Mouse (Mus musculus) T-helper 2 cell (primary cell): ENCODE measurements at regions not wholly inside any gene's neighbourhood (a gene's known extent, or its start where the extent isn't known, plus 50 kb on each side); places are given as distances from the start of the nearest gene placed in this dataset.

Experiments used
- in situ Hi-C: fragments of 300-600 bp; cut with MboI, MseI; formaldehyde crosslinking; loops from one replicate; pipeline ENCODE4 v1.15.1; 2025; ENCODE audit warnings: high pct_unique_total_duplicates

DNA sequence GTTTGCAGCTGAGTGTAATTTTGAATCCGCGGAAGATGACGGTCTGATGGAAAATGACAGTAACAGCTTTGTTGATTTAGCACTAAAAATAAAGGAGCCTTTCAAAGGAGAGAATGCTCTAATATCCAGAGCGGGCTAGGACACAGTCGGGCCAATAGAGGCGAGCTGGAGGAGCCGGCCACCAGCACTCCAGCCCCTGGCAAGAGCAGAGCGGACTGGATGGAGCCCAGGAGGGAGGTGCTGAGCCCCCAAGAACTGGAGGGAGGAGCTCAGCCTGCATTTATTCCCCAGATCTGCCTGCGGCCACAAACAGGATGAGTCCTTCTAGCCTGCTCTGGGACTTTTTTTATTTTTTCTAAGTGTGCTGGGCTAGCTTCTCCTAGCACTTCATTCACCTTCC is 426.9 kb downstream of the Insc start:
- in situ Hi-C loops, result no loop called here

DNA sequence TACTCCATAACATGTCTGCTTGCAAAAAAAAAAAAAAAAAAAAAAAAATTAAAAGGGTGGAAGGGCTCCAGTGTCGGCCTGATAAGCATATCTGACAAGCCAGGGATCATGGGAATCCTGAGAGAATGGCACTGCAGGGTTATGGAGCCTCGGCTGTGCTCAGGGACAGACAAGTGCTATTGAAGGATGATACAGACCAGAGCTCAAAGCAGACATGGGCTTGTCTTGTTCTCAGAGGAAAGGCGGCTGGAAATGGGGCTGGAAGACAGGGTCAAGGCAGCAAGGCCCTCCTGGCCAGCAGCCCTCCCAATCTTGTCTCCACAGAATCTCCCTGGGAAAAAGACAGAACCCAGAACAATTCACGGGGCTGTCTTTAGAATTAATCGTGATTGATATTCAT is 449.0 kb downstream of the Insc start:
- in situ Hi-C loops, result no loop called here

DNA sequence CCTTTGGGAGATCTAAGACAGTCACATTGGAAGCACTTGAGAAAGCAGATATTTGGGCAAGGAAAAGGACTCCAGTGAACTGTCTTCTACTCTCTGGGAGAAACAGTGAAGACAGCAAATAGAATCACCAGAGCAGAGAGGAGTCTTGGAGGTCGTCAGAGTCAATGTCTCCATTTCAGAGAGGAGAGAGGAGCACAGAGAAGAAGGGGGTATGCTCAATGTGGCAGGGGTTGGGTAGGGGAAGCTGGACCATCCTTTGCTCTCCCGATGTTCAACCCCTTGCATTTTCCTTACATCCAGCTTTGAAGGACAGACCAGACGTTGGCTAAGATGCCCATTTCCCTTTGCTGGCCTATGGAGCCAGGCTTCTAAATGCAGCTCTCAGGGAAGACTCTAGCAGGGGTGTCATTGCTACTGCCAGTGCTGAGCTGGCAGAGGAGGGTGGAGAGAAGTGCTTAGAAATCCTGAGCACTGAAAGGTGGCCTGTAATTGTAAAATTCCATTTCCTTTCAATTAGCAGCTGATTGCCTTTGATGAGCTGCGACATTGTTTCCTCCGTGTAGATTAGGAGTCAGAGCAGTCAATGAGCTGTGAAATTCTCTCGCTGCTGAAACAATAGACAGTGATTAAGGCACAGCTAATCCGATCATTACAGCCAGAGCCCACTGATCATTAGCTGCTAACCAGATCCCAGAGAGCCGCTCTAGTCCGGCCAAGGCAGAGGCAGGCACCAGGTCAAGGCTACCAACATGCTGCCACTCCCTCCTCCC is 449.7 kb downstream of the Insc start:
- in situ Hi-C loops, result no loop called here

DNA sequence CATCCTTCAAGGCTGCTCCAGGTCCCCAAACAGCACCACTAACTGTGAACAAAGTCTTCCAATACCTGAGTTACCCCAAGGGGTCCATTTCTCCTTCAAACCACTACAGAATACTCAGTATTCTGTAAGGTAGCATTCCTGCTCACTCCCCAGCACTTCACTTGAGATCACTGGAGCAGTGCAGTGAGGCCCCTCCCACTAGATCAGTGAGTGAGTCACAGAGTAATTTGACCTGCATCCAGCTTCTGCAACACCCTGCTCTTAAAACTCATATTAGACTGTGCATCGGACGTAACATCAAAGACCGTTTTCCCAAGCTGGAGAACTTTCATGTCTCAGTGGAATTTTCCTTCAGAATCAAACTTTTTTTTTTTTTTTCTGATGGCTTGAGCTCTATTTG is 461.4 kb downstream of the Insc start:
- in situ Hi-C loops, result no loop called here

DNA sequence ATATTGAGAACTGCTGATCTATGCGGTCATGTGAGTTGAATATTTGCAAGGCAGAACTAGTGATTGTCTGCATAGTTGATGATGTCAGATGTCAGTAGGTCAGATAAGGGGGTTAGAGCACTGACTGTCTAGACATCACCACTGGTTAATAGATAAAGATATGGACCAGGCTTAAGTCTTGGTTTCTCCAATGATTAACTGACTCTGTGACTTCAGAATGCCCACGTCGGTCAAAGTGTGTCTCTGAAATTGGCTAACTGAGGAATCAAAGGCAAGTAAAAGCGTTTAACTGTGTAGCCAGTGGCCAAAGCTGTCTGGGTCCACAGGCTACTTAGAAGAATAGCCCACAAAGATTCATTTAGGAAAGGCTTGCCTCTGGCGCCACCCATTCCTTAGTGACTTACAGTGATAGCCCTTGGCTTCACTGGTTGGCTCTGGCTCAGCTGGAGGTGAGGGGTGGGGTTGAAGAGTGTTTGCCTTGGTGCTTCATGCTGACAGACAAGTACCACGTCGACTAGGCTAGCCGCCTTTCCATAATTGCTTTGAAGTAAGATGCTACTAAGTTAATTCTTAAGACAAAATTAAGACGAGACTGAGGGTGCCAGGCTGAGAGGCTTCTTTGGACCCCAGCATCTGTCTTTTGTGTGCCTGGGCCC is 463.1 kb downstream of the Insc start:
- in situ Hi-C loops, result no loop called here

DNA sequence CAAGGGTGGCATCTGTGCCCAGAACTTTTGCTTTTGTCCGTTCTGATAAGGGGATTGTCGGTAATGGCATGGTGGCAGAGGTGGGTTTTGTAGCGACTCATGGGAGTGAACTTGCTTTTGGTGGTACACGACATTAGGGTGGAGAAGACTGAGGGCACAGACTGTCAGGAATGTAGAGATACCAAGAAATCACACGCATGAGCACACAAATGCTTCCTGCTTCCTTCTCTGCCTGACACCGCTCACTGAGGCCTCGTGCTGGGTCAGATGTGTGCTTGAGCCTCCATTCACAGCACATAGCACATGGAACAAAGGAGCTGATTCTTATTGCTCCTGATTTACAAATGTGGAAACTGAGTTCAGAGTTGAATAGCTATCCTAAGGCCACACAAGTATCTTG is 465.3 kb downstream of the Insc start:
- in situ Hi-C loops, result no loop called here

DNA sequence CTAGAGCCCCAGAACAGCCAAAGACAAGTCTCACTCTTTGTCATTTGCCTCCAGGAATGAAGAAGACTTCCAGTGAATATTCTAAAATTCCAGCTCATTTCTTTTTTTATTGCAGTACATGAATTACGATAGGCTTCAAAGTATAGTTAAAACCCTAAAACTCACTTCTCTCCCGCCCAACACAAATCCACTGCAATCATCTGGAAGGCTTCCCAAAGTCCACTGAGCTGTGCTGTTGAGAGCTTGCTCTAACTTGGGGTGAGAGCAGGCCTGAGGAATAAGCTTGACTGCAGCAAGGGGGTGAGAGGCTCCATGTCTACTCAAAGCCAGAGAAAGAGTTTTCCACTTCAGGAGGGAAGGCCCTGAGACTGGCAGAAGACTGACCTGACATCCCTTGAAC is 466.5 kb downstream of the Insc start:
- in situ Hi-C loops, result no loop called here

DNA sequence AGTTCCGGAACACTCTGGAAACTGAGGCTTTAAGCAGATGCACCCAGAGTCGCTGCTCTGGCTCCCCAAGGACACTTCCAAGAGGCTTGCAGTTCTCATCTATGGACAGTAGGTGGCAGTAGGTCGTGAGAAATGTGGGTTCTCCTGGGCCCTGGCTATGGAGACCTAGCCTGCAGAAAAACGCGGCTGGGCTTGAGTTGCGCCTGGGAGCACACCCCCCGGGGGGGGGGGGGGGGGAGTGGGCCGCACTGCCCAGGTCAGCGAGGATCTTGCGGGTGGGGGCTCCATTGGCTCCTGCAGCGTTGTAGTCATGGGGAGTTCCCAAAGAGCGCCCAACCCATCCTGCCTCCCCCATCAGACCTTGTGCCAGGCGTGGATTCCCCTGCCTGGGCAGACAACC is 473.3 kb downstream of the Insc start:
- in situ Hi-C loops, result no loop called here

DNA sequence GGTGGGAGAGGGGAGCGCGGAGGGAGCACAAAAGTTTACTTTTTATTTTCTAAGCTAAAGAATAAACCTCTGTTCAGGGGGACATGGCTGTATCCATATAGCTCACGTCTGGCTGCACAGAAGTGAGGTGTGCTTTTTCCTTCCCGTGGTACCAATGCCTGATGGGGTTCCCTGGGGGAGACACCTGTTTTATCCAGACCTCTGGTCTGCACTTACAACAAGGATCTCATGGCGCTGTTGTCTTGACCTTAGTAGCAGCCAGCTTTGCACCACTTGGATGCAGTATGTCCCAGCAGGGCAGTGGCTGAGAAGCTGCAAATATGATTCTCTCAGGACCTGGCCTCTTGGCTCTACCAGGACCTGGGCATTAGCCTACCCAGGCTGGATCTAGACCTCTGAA is 473.8 kb downstream of the Insc start:
- in situ Hi-C loops, result no loop called here

DNA sequence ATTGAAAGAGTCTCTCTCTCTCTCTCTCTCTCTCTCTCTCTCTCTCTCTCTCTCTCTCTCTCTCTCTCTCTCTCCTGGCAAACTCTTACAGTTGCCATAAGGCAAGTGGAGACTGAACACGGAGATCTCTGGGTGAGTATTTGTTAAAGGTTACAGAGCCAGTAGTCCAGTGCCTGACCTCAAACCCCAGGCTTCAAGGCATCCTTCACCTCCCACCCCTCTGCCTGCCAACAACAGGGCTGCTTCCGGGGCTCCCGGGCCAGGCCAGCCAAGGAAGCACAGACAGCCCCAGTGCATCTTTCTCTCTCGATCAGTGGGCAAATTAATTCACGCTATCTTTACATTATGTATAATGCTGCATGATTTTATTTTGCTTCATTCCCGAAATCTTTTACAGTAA is 474.2 kb downstream of the Insc start:
- in situ Hi-C loops, result no loop called here

DNA sequence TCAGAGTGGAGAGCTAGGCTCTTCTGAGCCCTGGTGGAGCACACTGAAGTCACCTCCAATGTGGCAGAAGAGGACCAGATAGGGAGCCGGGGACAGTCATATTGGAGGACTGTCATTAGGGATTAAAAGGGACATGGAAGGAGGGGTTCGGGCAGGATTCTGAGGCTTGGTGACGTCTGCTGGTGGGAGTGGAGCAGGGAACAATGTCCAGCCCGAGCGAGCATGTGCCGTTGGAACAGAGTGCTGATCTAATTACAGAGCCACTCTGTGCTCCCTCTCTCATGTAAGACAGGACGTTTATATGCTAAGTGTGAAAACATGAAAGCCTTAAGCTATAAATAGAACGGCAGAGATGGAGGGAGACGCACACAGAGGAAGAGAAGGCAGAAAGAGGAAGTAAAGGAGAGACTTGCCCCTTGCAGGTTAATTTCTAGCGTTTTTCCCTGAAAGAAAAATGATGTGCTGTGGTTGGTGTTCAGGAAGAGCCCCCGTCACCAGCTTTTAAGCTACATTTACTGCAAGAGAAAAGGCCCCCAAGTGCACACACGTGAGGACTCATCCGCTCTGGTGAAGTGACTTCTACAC is 475.2 kb downstream of the Insc start:
- in situ Hi-C loops, result no loop called here

DNA sequence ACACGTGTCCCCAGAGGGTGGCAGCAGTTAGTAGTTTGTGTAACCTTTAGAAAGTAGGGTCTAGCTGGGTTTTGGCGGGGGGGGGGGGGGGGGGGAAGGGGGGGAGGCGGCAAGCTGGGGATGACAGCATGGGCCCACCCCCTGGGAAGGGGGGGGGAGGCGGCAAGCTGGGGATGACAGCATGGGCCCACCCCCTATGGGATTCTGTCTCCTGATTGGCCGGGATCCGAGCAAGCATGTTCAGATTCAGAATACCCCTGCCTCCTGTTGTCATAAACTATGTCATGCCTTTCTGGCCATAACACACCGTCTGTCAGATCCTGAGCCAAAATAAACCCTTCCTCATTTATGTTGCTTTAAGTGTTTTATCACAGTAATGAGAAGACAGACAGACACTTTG is 479.1 kb downstream of the Insc start:
- in situ Hi-C loops, result no loop called here

DNA sequence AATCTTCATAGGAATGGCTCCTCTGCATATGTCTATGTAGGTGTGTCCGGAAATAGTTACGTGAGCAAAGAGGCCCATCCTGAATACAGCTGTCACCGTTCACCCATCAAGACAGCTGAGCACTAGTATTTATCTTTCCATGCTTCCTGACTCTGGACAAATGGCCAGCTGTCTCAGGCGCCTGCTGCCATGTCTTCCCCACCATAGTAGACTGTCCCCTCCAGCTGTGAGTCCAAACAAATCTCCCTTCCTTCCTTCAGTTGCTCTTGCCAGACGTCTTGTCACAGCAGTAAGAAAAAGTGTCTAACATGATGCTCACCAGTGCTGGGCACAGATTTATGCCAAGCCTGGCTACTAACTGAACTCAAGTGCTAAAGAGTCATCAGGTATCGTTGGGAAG is 487.0 kb downstream of the Insc start:
- in situ Hi-C loops, result loop anchor here (10.0 kb wide), 1 partner anchor 814 kb away; no protein-coding TSS in a partner anchor

DNA sequence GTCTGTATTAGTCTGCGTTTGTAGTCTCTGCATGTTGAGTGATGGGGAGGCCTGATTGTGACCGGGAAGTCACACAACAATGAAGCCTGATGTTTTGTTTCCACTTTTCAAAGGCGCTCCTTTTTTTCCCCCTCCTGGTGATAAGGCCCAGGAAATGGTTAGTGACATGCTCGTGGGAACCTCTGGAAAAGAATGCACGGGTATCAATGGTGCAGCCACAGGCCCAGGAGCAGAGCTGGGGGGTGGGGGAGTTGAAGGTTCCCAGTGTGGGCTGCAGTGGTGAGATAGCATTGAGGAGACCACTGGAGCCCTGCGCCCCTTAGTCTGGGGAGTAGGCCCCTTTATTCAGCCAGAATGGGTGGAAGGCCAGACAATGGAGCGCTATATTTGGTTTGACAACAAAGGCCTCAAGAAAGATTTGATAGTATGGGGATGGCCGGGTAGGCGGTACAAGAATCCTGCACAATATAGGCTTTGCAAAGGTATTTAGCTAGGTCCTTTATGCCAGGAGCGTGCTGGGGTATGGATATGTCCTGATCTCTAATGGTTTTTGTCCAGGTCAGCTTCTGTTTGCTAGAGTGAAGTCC is 490.4 kb downstream of the Insc start:
- in situ Hi-C loops, result loop anchor here (10.0 kb wide), 1 partner anchor 811 kb away; no protein-coding TSS in a partner anchor

DNA sequence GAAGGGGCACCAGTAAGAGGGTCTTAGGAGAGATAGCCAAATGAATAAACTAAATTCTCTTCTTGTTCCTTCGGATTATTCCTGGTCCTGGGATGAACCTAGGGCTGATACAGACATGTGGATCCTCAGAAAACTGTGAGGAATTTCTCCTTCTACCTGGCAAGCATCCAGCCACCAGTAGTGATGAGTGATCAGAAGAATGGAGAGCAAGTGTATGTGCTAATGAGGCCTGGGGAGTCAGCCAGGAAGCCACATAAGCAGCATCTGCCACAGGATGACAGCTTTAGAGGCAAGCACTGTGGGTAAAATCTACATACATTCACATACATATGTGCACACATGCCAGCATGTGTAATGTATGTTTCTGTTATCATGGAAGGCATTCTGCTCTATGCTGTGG is 493.6 kb downstream of the Insc start:
- in situ Hi-C loops, result loop anchor here (10.0 kb wide), 1 partner anchor 808 kb away; no protein-coding TSS in a partner anchor

DNA sequence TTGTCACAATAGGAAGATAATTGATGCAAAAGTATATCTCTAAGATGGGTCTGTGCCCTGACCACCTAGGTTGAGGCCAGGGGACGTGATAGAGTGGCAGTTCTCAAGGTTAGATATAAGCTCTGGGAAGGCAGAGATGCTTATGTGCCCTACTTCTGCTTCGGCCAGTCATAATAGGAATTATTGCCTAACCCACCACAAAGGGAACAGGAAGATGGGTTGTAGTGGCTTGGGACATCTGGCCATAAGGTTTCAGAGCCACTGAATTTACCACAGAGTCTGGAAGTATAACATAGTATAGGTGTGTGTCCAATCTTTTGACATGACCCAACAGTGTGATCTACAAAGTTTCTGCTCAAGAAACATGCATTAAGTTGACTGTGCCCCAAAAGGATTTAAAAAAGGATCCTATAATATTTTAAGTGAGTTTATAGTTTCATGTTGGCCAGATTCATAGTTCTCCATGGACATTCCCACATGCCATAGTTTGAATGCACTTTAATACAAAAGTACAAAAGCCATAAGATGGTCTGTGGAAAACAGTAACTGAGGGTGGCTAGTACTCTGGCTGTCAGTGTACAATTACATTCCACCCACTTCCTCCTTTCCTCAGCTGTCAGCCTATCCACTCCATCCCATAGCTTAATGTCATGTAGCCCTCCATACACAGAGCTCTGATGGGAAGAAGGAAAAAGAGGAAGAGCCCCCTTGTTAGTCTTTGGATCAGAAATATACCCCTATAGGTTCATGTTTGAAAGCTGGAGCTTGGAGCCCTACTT is 508.3 kb downstream of the Insc start:
- in situ Hi-C loops, result no loop called here

DNA sequence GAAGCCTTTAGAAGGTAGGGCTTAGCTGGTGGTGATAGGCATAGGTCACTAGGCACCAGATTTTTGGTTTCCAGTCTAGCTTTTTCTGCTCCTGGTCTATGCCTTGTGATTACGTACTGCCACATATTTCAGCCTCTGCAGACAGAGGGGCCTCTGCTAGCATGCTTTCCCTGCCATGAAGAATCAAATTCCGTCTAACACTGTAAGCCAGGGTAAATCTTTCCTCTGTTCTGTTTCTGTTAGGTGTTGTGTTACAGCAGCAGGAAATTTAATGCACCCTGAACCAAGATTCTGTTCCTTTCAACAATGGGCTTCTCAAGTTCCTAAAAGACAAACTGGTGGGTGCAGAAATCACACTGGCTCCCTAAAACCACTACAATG is 508.9 kb downstream of the Insc start:
- in situ Hi-C loops, result no loop called here

DNA sequence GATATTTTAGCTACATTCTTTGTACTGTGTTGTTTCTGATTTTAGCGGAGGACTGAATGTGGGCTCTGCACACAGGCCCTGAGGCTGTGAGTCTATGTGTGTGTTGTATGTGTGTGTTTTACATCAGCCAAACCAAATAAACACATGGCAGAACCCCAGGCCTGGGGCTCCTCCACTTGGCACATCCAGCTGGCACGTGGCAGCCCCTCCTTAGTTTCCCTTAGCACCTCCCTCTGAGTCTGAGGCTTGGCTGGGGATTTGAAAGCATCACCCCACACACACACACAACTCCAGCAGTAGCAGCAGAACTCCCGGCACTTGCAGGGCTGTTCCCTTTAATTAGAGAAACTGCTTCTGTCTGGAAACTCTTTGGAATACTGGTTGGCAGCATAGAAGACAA is 515.1 kb downstream of the Insc start:
- in situ Hi-C loops, result no loop called here

DNA sequence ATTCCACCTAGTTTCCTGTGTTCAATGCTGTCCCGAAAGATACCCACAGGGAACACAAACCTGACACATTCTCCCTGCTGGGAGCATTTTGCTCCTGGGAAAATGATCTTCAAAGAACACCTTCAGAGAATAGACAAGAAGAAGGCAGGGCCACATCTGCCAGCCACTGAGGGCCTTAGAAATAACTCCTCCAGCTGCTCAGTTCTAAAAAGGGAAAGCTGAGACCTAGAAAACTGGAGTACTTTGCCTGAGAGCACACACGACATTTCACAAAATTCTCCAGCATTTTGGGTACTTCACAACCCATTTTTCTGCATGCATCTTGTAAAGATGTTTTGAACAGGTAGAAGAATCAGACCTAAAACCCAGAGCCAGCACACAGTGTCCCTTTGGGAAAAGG is 519.6 kb downstream of the Insc start:
- in situ Hi-C loops, result no loop called here

DNA sequence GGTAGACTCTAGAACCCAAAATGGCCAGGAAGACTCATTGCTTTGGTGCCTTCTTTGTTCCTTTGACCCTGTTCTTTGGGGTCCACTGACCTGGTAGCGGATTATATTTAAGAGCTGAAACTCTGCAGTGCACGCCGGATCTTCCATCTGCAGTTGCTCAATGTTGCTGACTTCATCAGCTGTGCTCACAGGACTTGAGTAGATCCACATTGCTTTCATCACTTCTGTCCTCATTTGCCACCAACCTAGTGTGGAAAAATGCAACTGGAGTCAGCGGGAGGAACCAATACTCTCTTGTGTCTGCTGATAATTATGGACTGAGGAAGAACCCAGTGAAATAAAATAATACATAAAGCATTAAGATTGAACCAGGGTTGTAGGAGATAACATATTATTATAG is 522.6 kb downstream of the Insc start:
- in situ Hi-C loops, result no loop called here

DNA sequence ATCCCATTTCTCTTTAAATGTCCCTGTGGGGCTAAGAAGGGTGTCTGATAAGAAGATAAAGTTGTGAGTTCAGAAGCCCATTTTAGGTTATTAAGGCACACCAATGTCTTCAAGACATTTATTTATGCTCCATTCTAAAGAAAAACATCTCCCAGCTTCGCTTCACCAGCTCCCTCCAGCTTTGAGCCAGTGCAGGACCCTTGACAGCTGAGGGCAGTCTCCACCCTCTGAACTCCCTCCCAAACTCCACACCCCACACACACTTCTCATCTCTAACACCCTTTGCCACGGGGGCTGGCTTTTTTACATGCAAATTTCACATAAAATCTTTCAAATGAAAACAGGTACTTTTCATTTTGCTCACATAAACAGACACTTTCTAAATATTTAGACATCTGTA is 527.3 kb downstream of the Insc start:
- in situ Hi-C loops, result no loop called here

DNA sequence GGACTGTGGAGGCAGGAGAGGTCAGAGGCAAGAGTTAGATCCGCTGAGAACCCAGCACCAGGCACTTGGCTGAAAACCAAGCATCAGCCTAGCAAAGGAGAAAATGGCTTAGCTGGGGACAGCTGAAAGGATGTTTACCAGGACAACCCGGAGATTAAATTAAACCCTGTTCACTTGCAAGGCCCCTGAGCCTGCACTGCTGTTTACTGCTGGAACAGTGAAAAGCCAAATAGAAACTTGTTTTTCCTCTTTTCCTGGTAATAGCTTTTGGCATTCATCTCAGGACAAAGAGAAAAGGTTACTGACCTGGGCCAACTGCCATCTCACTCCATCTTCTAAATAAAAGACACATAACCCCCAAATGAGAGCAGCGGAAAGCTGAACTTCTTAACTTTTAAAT is 531.3 kb downstream of the Insc start:
- in situ Hi-C loops, result no loop called here
